Mouse (Mus musculus) left cerebral cortex, adult 18-20 months (tissue): ENCODE results near the gene Afmid. TPM values are rescaled to one million over a fixed set of nuclear protein-coding genes. Genes with fewer than 3 reads are reported as not detected.
"Not testable (repeated sequence)": the region's sequence is repeated elsewhere in the genome, so short reads cannot be mapped to it uniquely, and the experiment has no call there.

ENCODE experiments used
- DNase-seq, 2 experiments: peaks; one replicate each; pipeline ENCODE4 v3.0.0; 2021 to 2022; ENCODE audit warnings: low spot score in 2 of 2, mixed read lengths in 1 of 2
- long read RNA-seq, 2 experiments: library from polyadenylated mRNA; stranded (forward); transcript quantifications; one replicate each; pipeline ENCODE4 v2.0.0; 2021
- total RNA-seq, 2 experiments: library from RNA; stranded (reverse); gene quantifications; 2 replicates each; pipeline ENCODE4 v1.2.3; 2021

Gene Afmid
- total RNA-seq, result 1 to 10 TPM; 4.1 to 6.3 TPM
- long read RNA-seq, experiment 1, partial matches to known transcripts, result 0 of 7 reads
- long read RNA-seq, experiment 1, other reads (novel, unspliced or antisense), result 7 of 7 reads
- long read RNA-seq, experiment 2, partial matches to known transcripts, result 3 of 9 reads
- long read RNA-seq, experiment 2, other reads (novel, unspliced or antisense), result 6 of 9 reads

DNA sequence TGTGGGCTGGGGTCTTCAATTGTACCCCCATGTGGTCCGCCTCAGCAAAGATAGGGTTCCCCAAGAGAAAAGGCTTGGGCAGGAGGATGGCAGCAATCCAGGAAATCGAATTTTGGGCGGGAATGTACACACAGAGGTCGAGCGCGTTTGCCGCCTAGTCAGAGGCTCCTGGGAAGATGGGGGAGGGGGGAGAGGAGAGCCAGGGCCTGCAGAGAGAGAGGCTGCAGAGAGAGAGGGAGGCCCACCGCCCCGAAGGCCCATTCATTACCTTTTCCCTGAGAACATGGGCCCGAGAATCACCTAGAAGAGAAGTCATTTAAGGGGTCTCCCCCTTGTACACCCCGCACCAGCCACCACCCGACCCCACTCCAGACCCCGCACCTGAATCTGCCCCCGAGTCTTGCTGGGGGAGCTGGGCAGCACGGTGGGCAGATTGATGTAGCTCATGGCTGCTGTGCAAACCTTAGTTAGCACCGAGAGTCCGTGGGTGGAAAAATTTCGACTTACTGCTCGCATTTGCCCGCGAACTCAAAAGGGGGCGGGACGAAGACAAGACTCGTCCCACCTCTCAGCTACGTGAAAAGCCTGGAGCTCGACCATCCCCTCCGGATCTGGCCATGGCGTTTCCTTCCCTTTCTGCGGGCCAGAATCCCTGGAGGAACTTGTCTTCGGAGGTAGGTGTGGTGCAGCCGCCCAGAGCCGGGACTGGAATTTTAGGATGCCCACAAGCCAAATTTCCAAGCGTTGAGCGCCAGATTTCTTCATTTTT, at the start of gene Afmid, which contains the start of gene Tk1:
Afmid (plus strand) TSS at position 592 of the 769 bp plus-strand sequence.
Tk1 (minus strand) TSS at position 760 of the 769 bp plus-strand sequence.
- DNase-seq, result peak; percentile 31 to 45

DNA sequence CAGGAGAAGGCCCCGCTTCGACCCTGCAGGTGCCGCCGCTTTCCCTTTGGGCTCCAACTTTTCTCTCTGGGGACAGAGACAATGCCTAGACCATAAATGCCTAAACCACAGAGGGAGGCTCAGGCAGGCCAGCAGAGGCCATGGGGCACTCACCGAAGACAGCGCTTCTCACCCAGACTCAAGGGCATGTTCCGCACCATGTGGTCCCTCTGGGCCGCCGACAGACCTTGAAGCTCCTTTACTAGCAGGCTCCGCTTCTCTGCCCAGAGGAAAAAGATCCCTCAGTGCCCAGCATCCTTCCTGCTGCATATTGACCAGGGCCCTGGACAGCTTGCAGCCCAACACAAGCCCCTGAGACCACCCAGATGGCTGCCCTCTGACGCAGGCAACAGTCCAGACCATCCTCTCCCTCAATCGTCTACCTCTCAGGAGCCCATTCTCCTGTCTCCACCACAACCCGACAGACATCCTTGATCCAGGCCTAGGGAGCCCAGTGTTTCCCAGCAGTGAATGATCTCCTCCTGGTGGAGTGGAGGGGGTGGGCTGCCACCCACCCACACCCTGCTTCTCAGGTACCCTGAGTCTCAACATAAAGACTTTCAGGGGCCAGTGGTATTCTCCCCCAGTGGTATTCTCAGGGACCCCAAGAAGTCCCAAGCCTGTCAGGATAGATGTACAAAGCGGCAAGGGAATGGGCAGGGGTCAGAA, 49.5 kb upstream of the Afmid start:
- DNase-seq, result no peak

DNA sequence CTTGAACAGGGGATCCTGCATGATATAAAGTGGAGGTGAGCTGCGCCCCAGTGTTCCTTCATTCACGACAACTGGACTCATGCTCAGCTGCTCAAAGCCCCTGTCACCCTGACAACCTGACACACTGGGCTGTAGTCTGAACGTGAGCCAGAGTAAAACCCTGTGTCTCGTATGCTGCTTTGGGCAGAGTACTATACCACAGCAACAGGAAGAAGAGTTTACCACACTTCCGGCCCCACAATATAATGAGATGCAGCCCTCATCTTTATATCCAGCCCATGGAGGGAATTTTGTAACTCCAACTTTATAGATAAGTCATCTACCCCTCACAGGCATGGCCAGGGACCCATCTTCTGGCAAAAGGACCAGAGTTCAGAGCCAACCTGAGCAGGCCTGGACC, 48.6 kb upstream of the Afmid start:
- DNase-seq, result no peak

DNA sequence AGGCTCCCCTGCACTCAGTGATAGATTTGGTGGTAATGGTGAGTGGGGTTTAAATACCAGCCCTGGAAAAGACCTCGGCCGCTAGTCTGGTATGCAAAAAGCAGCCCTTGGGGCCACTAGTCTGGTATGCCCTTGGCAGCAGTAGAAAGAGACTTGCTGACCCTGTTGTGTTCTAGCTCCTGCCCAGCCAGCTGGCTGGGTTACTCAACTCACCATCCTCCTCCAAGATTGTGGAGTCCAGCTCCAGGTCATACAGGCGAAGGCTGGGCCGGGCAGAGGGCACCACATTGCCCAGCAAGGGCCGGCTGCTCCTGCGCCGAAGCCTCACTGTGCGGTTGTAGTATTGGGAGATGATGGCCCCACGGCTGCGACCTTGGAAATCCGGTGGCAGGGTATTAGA, 47.7 kb upstream of the Afmid start:
- no peak for DNase-seq

DNA sequence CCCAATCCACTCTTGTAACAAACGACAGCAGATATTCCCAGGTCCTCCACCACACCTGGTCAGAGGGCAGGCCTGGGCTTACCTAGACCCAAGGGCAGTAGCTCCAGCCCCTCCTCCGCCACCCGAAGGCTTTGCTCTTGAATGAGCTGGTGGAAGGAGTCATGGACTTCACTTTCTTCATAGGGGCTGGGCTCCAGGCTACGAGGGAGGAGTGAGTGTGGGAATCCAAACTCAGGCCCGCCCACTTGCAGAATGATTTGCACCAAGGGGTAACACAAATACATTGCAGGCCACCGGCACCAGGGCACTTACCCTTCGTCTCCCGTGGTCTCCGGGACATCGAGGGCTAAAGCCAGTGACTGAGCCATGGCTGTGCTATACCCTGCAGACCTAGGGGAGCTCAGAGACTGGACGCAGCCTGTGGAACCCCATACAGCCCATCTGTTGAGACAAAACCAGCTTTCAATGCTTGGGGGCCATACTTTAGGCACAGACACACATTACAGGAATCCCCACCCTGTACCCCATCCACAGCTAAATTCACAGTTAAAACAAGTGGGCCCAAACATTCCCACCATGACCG, 46.8 kb upstream of the Afmid start:
- no peak for DNase-seq

DNA sequence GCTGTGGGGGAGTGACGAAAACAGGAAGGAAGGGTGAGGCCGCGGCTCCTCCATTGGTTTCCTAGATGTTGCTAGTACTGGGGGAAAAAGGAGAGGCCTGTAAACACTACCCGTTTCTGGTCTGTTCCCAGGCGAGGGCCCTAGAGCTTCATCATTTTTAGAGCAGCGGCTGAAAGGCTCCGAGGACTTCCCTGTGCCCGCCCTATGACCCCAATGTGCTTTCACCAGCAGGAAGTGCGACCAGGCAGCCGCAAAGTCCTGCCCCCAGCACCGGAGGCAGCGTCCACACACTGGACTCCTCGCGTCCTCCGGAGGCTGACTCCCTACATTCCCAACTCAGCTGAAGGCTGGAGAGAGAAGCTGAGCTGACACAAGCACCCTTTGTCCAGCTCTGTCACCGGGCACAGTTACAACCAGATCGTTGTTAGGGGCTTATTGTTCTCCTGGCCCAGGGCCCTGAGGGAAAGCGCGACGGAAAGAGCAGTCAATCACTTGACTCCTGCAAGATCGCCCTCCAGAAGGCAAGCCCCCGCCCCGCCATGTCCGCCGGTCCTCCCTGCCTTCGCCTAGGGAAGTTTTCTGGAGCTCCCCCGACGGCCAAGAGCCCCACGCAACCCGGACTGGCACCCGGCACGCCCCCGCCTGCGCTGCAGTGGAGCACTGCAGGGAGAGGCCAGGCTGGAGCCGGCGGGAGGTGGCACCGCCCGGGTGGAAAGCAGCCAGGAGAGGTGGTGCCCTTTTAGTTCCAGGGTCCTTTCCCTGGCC, 46.1 kb upstream of the Afmid start:
- DNase-seq, result peak in 1 of 2 experiments; percentile 37

DNA sequence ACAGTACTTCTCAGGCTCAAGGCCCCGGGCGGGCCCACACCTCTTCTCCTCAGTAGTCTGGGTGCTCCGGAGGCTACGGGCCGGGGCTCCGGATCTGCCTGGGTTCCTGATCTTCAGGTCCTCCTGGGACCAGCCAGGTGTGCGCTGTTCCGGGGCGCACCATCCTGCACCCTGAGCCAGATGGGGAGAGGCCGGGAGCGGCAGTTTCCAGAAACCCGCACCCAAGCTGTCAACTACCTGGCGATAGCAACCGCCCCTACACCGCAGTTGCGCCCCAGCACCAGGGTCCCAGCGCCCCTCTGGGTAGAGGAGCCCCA, 45.6 kb upstream of the Afmid start:
- DNase-seq, result no peak

DNA sequence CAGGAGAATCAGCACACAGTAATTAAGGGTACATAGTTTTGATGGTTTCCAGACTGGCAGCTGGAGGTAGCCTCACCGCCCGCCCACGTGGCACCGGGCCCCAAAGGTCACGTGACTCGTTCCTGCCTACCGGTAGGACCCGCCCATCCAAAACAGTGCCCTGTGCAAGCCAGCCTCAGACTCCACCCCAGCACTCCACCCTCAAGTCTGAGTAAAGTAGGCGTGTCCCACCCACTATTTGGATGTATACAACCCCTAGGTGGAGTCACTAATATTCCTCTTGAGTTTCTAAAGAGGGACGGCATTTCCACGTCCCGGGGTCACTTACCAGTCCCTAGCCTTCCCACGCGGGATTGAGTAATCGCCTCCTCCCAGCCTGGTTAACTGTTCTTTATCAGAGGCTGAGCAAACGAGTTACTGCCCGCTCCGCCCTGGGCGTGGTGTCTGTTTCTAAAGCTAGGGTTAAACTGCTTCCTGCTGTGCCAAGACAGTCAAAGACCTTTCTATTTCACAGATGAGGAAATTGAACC, 45.1 kb upstream of the Afmid start:
- DNase-seq, result peak; percentile 39 to 41

DNA sequence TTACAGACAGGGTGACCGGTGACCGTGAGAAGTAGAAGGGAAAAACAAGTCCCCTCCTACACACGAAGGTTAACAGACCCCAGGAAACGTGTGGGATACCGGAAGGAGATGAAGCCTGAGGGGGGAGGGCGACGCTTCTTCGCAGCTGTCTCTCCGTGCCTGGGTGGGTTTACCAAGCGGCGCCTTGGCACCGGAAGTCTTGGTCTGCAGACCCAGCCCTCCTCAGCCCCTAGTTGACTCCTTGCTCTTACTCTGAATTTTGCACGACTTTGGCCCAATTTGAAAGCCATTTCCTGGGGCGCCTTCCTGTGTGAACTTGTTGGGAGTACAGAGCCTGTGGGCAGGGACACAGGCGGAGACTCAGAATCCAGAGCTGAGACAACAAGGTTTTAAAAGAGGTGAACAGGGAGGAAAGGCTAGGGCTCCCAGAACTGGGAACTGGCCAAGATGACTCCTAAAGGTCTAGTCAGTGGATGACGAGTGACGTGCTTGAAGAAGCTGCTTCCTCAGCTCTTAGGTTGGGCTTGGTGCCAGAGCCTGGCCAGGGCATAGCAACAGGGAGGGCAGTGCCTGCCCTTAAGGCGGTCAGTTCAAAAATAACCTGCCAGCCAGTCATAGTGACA, 44.4 kb upstream of the Afmid start:
- no peak for DNase-seq

DNA sequence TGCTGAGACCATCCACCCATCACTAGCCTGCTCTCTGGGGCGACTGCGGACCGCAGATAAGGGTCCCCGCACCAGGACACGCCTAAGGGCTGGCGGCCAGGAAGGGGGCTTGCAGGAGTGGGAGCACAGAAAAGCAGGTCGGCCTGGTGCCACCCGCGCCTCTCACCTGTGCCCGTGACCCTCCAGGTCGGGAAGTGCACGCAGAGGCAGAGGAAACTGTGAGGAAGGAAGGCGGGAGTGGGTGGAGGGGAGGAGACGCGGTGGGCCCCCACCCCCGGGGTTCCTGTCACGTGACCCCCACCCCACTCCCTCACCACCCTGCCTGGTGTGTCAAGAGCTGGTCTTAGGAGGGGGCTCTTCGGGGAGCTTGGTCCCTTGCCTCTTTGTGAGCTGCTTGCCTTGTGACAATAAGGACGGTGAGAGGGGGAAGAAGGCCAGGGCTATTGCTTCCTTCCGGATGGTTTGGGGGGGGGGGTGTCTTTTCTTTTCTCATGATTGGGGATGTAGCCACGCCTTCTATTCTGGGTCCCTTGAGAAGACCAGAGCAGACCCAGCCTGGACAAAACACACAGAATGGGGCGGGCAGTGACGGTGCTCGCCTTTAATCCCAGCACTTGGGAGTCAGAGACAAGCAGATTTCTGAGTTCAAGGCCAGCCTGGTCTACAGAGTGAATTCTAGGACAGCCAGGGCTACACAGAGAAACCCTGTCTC, 43.6 kb upstream of the Afmid start, which contains the start of the genes Tmc8 and Tmc6:
Tmc8 (plus strand) TSS at position 84 of the 712 bp plus-strand sequence.
Tmc6 (minus strand) TSS at position 206 of the 712 bp plus-strand sequence.
- no peak for DNase-seq

DNA sequence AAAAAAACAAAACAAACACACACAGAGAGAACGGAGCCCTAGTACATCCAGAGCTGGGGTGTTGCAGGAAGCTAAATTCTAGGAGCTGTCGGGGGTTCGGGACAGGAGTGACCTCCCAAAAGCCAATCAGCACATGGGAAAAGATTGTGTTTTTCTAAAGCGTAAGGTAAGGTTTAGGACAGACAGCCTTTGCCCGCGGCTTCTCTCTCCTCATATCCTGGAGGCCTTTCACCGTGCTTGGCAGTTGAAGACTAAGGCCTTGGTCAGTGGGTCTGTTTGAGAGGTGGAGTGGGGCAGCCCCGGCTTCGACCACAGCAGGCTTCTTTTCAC, 43.1 kb upstream of the Afmid start:
- no peak for DNase-seq

DNA sequence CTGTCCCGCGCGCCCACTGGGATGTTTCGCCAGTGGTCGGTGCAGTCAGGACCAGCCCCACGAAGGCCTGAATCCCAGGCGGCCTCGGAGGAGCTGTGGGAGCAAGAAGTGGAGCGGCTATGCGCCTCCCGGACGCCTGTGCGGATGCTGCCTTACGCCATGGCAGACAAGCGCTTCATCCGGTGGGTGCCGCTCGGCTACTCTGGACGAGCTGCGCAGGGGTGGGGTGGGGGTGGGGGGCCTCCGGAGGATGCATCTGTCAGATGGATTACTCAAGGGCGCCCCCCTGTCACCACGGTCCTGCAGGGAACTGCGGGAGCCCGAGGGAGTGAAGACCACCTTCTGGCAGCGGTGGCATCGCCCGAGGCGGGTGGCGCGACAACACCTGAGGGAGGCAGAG, 42.6 kb upstream of the Afmid start:
- DNase-seq, result peak; percentile 48 to 53

DNA sequence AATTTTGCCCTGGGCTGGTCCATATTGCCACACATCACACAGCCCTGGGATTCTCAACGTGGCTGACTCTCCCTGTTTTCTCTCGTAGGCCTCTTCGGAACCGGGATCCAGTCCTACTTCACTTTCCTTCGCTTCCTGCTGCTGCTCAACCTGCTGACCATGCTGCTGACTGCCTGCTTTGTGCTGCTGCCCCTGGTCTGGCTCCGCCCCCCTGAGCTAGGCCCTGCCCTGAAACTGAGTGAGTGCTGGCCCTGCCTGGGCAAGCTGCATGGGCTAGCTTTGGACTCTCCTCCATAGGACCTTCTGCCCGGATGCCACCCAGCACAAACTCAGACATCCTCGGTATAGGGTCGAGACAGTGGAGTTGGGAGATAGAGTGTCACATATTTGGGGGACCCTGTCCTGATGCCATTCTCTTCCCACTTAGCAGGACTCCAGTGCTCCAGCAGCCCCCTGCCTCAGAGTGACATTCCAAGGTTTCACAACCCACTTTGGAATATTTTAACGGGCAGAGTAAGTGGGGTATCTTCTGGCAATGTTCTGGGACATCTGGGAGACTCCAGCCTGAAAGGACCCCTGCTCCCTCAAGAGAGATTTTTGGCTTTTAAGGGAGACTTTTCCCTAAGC, 41.9 kb upstream of the Afmid start:
- no peak for DNase-seq

DNA sequence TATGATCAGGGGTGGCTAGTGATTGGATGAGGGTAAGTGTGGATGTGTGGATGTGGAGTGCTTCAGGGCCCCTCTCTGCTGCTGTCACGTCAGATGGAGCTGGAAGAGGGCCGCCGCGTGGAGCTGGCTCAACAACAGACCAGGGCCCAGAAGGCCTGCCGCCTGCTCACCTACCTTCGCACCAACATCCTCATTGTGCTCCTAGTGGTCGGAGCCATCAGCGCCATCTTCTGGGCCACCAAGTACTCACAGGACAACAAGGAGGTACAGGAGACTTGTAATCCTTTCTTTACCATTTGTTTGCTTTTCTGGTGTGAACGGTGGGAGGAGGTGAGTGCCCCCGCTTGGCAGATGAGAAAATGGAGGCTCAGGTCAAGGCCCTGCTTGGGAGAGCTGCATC, 39.4 kb upstream of the Afmid start:
- DNase-seq, result peak; percentile 56 to 65

DNA sequence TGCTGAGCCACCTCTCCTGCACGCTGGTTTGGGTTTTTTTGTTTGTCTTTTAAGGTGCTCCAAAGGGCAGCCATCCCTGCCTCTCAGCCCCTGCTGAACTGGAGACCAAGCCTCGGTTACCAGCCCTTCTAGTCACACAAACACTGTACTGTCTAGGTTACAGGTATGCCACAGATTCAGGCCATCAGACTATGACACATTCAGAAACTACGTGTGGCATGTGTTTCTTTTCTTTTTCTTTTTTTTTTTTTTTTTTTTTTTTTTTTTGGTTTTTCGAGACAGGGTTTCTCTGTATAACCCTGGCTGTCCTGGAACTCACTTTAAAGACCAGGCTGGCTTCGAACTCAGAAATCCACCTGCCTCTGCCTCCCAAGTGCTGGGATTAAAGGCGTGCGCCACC, 37.2 kb upstream of the Afmid start:
- DNase-seq, result not testable (repeated sequence)

DNA sequence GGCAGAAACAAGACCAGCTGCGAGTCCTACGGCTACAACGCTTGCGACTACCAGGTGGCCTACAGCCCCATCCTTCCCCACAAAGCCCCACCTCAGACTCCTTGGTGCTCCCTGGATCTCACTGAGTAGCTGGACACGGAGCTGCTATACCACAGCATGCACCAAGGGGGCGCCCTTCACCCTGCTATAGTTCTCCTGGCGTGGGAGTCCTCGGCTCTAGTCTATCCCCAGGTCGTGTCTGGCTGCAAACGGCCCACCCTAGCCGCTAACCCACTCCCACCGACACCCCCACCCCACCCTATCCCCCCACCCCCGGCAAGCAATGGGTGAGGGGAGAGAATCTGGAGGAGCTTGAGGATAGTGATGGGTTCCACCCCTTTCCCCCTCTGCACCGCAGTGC, 35.4 kb upstream of the Afmid start:
- DNase-seq, result peak; percentile 64 to 68

DNA sequence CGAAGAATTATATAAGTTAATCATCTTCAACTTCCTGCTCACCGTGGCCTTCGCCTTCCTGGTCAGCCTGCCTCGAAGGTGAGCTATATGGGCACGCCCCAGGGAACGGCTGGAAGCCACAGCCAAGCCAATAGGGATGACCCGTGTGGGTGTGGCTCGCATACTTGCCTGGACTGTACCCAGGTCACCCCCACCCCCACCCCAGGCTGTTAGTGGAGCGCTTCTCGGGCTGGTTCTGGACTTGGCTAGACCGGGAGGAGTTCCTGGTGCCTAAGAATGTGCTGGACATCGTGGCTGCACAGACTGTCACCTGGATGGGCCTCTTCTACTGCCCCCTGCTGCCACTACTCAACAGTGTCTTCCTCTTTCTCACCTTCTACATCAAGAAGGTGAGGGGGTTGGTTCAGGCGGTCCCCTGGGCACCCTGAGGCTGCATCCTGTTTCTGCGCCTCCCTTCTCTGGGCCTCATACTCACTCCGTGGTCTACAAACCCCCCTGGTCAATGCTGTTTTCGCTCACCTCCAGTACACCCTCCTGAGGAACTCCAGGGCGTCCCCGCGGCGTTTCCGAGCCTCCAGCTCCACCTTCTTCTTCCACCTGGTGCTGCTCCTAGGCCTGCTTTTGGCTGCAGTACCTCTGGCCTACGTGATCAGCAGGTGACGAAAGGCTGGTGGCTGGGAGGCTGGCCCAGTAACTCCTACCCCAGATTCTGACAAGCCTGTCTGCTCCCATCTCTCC, 34.9 kb upstream of the Afmid start:
- no peak for DNase-seq

DNA sequence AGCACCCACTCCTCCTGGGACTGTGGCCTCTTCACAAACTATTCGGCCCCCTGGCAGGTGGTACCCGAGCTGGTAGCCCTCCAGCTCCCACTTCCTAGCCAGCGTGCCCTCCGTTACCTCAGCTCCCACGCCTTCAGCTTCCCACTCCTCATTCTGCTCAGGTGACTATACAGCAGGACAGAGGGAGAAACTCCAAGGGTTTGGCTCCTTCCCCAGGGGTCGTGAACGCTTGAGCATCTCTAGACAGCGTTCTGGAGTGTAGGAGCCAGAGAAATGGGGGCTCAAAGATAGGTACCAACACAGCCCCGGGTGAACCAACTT, 34.3 kb upstream of the Afmid start:
- no peak for DNase-seq
